Comparison of ENCODE assay signal across 22 mouse cellular contexts in genomic region chr10:71169811-71170210, GRCm38 (mm10).
"Had no signal": no experiment of that assay in that cellular context is flagged by ENCODE, and none has a peak within 500 bp of the region (broad histone marks: within the 10 kb centered on the region; RNA-seq: fewer than 3 reads in every experiment).

No protein-coding gene starts in this region.

- H3K4me3 ChIP-seq: heart, adult 2 months; heart, embryonic 10.5 days; heart, embryonic 13.5 days; heart, embryonic 15.5 days; hindbrain, embryonic 13.5 days; hindbrain, embryonic 15.5 days; kidney, embryonic 15.5 days; left cerebral cortex, adult 2 months; limb, embryonic 10.5 days; limb, embryonic 12.5 days; liver, embryonic 13.5 days; liver, embryonic 15.5 days had no signal

- DNase-seq: kidney, adult 11 months; kidney, adult 2 months; kidney, adult 9 months; kidney, postnatal 14 days; kidney, postnatal 36 days; layer of hippocampus, adult 9-11 months; layer of hippocampus, postnatal 36 days; liver; liver, embryonic 13.5 days had no signal

- H3K27ac ChIP-seq: heart, adult 2 months; heart, embryonic 10.5 days; heart, embryonic 13.5 days; heart, embryonic 15.5 days; hindbrain, embryonic 13.5 days; hindbrain, embryonic 15.5 days; hindbrain, postnatal 0 days; kidney, embryonic 15.5 days; kidney, postnatal 0 days; left cerebral cortex, adult 2 months; limb, embryonic 10.5 days; limb, embryonic 12.5 days; liver, embryonic 13.5 days; liver, embryonic 15.5 days had no signal
